Mouse (Mus musculus) bone marrow, adult 2 months (tissue): ENCODE data around the gene Snap91.

ENCODE experiments used
- CTCF ChIP-seq: fragments of 200-500 bp; IDR thresholded peaks from 2 replicates; pipeline ENCODE4 v1.5.1; 2011; ENCODE audit warnings: low read length, control low read depth; ENCODE audit not compliant: control insufficient read depth, insufficient read depth
- POLR2A ChIP-seq: fragments of 200-500 bp; IDR thresholded peaks from 2 replicates; pipeline ENCODE4 v1.6.1; 2011; ENCODE audit warnings: low read depth, mild to moderate bottlenecking, control low read depth, low read length, borderline replicate concordance; ENCODE audit not compliant: control insufficient read depth

DNA sequence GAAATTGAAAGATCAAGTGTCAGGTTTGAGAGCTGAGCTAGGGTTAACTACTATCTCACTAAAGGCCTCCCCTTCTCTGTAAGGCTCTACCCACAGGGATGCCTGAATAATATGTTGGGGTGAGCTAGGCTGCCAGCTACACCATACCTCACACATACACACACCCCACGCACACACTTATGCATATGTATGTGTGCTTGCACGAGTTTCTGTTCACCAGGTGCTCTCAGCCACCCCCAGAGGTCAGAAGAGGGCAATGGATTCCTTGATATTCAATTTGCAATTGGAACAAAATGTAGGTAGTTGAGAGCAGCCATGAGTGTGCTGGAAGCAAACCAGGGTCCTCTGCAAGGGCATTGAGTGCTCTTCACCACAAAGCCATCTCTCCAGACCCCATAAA lies 116.5 kb downstream of the Snap91 start:
- TF ChIP-seq CTCF (no peak), POLR2A (no peak)
